ENCODE assay signal across 13 mouse cellular contexts in genomic region chr10:4293418-4293817, GRCm38 (mm10).
"Had no signal": no experiment of that assay in that cellular context is flagged by ENCODE, and none has a peak within 500 bp of the region (broad histone marks: within the 10 kb centered on the region; RNA-seq: fewer than 3 reads in every experiment).

No protein-coding gene starts in this region.

- H3K4me3 ChIP-seq: intestine, embryonic 15.5 days; liver, embryonic 13.5 days; lung, embryonic 15.5 days; midbrain, embryonic 13.5 days; myocyte had no signal

- DNase-seq: kidney, adult 18-20 months; kidney, postnatal 14 days; liver; liver, embryonic 13.5 days; liver, postnatal 0 days; right cerebral cortex, adult 18-20 months; thymus, postnatal 4 days had no signal

- H3K27ac ChIP-seq: intestine, embryonic 15.5 days; liver, embryonic 13.5 days; lung, embryonic 15.5 days; macrophage; midbrain, embryonic 13.5 days; stomach, postnatal 0 days had no signal

- ATAC-seq: intestine, embryonic 15.5 days; liver, postnatal 0 days; midbrain, embryonic 13.5 days had no signal
